Mouse (Mus musculus): ENCODE results near the gene Lhfpl5.
"Not testable (repeated sequence)": the region's sequence is repeated elsewhere in the genome, so short reads cannot be mapped to it uniquely, and the experiment has no call there.

Lhfpl5 gene

GRCm38 (mm10) chr17:28575244-28576125 lies at the start of gene Lhfpl5:
Gene Lhfpl5, plus strand, starts transcription at chr17:28575641.
- peak; percentile 63 for DNase-seq (ENCODE audit: low read depth, low spot score)

GRCm38 (mm10) chr17:28527184-28528042 lies 48.0 kb upstream of the Lhfpl5 start:
- DNase-seq (ENCODE audit: low read depth, low spot score) = no peak

- DNase-seq (ENCODE audit: low read depth, low spot score) = peak; percentile 87
Measured at GRCm38 (mm10) chr17:28528043-28528351, 47.4 kb upstream of the Lhfpl5 start.

- no peak for DNase-seq (ENCODE audit: low read depth, low spot score)
Measured at GRCm38 (mm10) chr17:28529116-28529515, 46.3 kb upstream of the Lhfpl5 start.

GRCm38 (mm10) chr17:28530506-28530905 lies 44.9 kb upstream of the Lhfpl5 start, which contains the start of gene Armc12:
Gene Armc12, plus strand, starts transcription at chr17:28530806.
- no peak for DNase-seq (ENCODE audit: low read depth, low spot score)

- no peak for DNase-seq (ENCODE audit: low read depth, low spot score)
Measured at GRCm38 (mm10) chr17:28531946-28532345, 43.5 kb upstream of the Lhfpl5 start.

GRCm38 (mm10) chr17:28532557-28532956 lies 42.9 kb upstream of the Lhfpl5 start:
- DNase-seq (ENCODE audit: low read depth, low spot score) = no peak

- no peak for DNase-seq (ENCODE audit: low read depth, low spot score)
Measured at GRCm38 (mm10) chr17:28533327-28533726, 42.1 kb upstream of the Lhfpl5 start.

GRCm38 (mm10) chr17:28537881-28538280 lies 37.6 kb upstream of the Lhfpl5 start:
- no peak for DNase-seq (ENCODE audit: low read depth, low spot score)

GRCm38 (mm10) chr17:28546925-28547324 lies 28.5 kb upstream of the Lhfpl5 start:
- DNase-seq (ENCODE audit: low read depth, low spot score) = no peak

GRCm38 (mm10) chr17:28548550-28548949 lies 26.9 kb upstream of the Lhfpl5 start:
- no peak for DNase-seq (ENCODE audit: low read depth, low spot score)

- DNase-seq (ENCODE audit: low read depth, low spot score) = no peak
Measured at GRCm38 (mm10) chr17:28549111-28549510, 26.3 kb upstream of the Lhfpl5 start, which contains the start of gene Clpsl2. Gene Clpsl2, plus strand, starts transcription at chr17:28549411.

GRCm38 (mm10) chr17:28553040-28553793 lies 22.2 kb upstream of the Lhfpl5 start:
- DNase-seq (ENCODE audit: low read depth, low spot score) = peak; percentile 84

- not testable (repeated sequence) for DNase-seq (ENCODE audit: low read depth, low spot score)
Measured at GRCm38 (mm10) chr17:28554021-28554420, 21.4 kb upstream of the Lhfpl5 start.

- DNase-seq (ENCODE audit: low read depth, low spot score) = no peak
Measured at GRCm38 (mm10) chr17:28556635-28557396, 18.6 kb upstream of the Lhfpl5 start.

GRCm38 (mm10) chr17:28557772-28558171 lies 17.7 kb upstream of the Lhfpl5 start:
- DNase-seq (ENCODE audit: low read depth, low spot score) = no peak

GRCm38 (mm10) chr17:28560598-28560997 lies 14.8 kb upstream of the Lhfpl5 start, which contains the start of gene Clps:
Gene Clps, minus strand, starts transcription at chr17:28560766.
- no peak for DNase-seq (ENCODE audit: low read depth, low spot score)

- no peak for DNase-seq (ENCODE audit: low read depth, low spot score)
Measured at GRCm38 (mm10) chr17:28561613-28562012, 13.8 kb upstream of the Lhfpl5 start.

GRCm38 (mm10) chr17:28565181-28565580 lies 10.3 kb upstream of the Lhfpl5 start:
- no peak for DNase-seq (ENCODE audit: low read depth, low spot score)

- no peak for DNase-seq (ENCODE audit: low read depth, low spot score)
Measured at GRCm38 (mm10) chr17:28567541-28567940, 7.9 kb upstream of the Lhfpl5 start.

- no peak for DNase-seq (ENCODE audit: low read depth, low spot score)
Measured at GRCm38 (mm10) chr17:28571868-28572267, 3.6 kb upstream of the Lhfpl5 start.

Data from CD4-positive, CD25-positive, alpha-beta regulatory T cell, adult 2 months (primary cell).